Mouse (Mus musculus) fat pad, adult 2 months (tissue): ENCODE results near the gene Bmp2k.
"Not testable (repeated sequence)": the region's sequence is repeated elsewhere in the genome, so short reads cannot be mapped to it uniquely, and the experiment has no call there.

Experiments used
- DNase-seq: peaks from one replicate; pipeline ENCODE4 v3.0.0-alpha.2; 2011; ENCODE audit warnings: low read depth, low spot score; ENCODE audit errors: extremely low read depth

Bmp2k gene

GRCm38 (mm10) chr5:97001153-97001552 lies 3.7 kb downstream of the Bmp2k start:
- DNase-seq, result no peak

- DNase-seq, result no peak
These were observed 4.1 kb downstream of the Bmp2k start for GRCm38 (mm10) chr5:97001571-97001970.

- DNase-seq, result no peak
These were observed 4.8 kb downstream of the Bmp2k start for GRCm38 (mm10) chr5:97002336-97002735.

GRCm38 (mm10) chr5:97002937-97003336 lies 5.4 kb downstream of the Bmp2k start:
- DNase-seq, result no peak

- DNase-seq, result no peak
These were observed 6.9 kb downstream of the Bmp2k start for GRCm38 (mm10) chr5:97004178-97005030.

GRCm38 (mm10) chr5:97005891-97006290 lies 8.4 kb downstream of the Bmp2k start:
- DNase-seq, result no peak

- DNase-seq, result no peak
These were observed 9.4 kb downstream of the Bmp2k start for GRCm38 (mm10) chr5:97006929-97007328.

GRCm38 (mm10) chr5:97007496-97007895 lies 10.0 kb downstream of the Bmp2k start:
- no peak for DNase-seq

GRCm38 (mm10) chr5:97009140-97009539 lies 11.7 kb downstream of the Bmp2k start:
- not testable (repeated sequence) for DNase-seq

GRCm38 (mm10) chr5:97009601-97010335 lies 12.3 kb downstream of the Bmp2k start:
- no peak for DNase-seq

- no peak for DNase-seq
These were observed 18.5 kb downstream of the Bmp2k start for GRCm38 (mm10) chr5:97015781-97016508.

- no peak for DNase-seq
These were observed 19.5 kb downstream of the Bmp2k start for GRCm38 (mm10) chr5:97016842-97017577.

GRCm38 (mm10) chr5:97022305-97023278 lies 25.1 kb downstream of the Bmp2k start:
- no peak for DNase-seq

GRCm38 (mm10) chr5:97024834-97025233 lies 27.3 kb downstream of the Bmp2k start:
- no peak for DNase-seq

- DNase-seq, result peak; percentile 14
These were observed 28.2 kb downstream of the Bmp2k start for GRCm38 (mm10) chr5:97025650-97026049.

GRCm38 (mm10) chr5:97028004-97028403 lies 30.5 kb downstream of the Bmp2k start:
- DNase-seq, result no peak

- DNase-seq, result not testable (repeated sequence)
These were observed 31.4 kb downstream of the Bmp2k start for GRCm38 (mm10) chr5:97028840-97029239.

GRCm38 (mm10) chr5:97031771-97032170 lies 34.3 kb downstream of the Bmp2k start:
- DNase-seq, result no peak

GRCm38 (mm10) chr5:97045260-97045659 lies 47.8 kb downstream of the Bmp2k start:
- no peak for DNase-seq

GRCm38 (mm10) chr5:97046680-97047079 lies 49.2 kb downstream of the Bmp2k start:
- no peak for DNase-seq
